Mouse (Mus musculus) liver, embryonic 16.5 days (tissue): ENCODE results near the gene Med12. TPM values are rescaled to one million over a fixed set of nuclear protein-coding genes. Genes with fewer than 3 reads are reported as not detected.
"Not testable (repeated sequence)": the region's sequence is repeated elsewhere in the genome, so short reads cannot be mapped to it uniquely, and the experiment has no call there.

Source experiments
- ATAC-seq: fragments of 200-750 bp; cut with Nextera tagmentation; 2 replicates; pipeline ENCODE4 v1.8.0; 2017; ENCODE audit warnings: low read depth, mild to moderate bottlenecking, moderate number of reproducible peaks, moderate library complexity
- H3K27ac ChIP-seq: fragments of 300-500 bp; sonication (generic); 2 replicates; pipeline ENCODE4 v1.5.1; 2014; ENCODE audit warnings: mild to moderate bottlenecking, low read length
- H3K27me3 ChIP-seq: fragments of 300-500 bp; sonication (generic); 2 replicates; pipeline ENCODE4 v1.6.1; 2014; ENCODE audit warnings: low read depth, low read length, mixed read lengths; ENCODE audit not compliant: control insufficient read depth, insufficient read depth
- H3K36me3 ChIP-seq: fragments of 300-500 bp; sonication (generic); 2 replicates; pipeline ENCODE4 v1.6.1; 2014; ENCODE audit warnings: mild to moderate bottlenecking; ENCODE audit not compliant: control insufficient read depth, insufficient read depth
- H3K4me1 ChIP-seq: fragments of 300-500 bp; sonication (generic); 2 replicates; pipeline ENCODE4 v1.6.1; 2014; ENCODE audit warnings: low read depth, low read length, mixed read lengths; ENCODE audit not compliant: control insufficient read depth
- H3K4me2 ChIP-seq: fragments of 300-500 bp; sonication (generic); 2 replicates; pipeline ENCODE4 v1.6.1; 2014; ENCODE audit warnings: low read depth, low read length, mixed read lengths
- H3K4me3 ChIP-seq: fragments of 300-500 bp; sonication (generic); 2 replicates; pipeline ENCODE4 v1.5.1; 2014; ENCODE audit warnings: low read depth, mild to moderate bottlenecking, low read length
- H3K9ac ChIP-seq: fragments of 300-500 bp; sonication (generic); 2 replicates; pipeline ENCODE4 v1.6.1; 2014; ENCODE audit warnings: low read depth, low read length
- H3K9me3 ChIP-seq: fragments of 300-500 bp; sonication (generic); replicated peaks from 2 replicates; pipeline ENCODE4 v1.6.1; 2016; ENCODE audit warnings: low read length; ENCODE audit not compliant: control insufficient read depth
- WGBS: fragments of 180-500 bp; shearing (Covaris S2); extraction: QIAGEN DNeasy Blood & Tissue Kit; methylation state at CpG from one replicate; pipeline ENCODE4 v1.1.7; 2014; ENCODE audit not compliant: insufficient replicate concordance; 5-methylcytosine and 5-hydroxymethylcytosine counted together
- polyA plus RNA-seq: library from polyadenylated mRNA; unstranded; fragments of >200 nt; fragmentation: Nextera tagmentation; extraction: Ambion mirVana; gene quantifications from 2 replicates; pipeline ENCODE4 v1.2.1, GENCODE M21; 2015

Med12 gene
- polyA plus RNA-seq, 1 experiment from 2014 or later = 25.5 TPM

GRCm38 (mm10) chrX:101342837-101343236 is 69.0 kb downstream of the Med12 start:
- H3K27me3 ChIP-seq, H3K27ac ChIP-seq, H3K9ac ChIP-seq, ATAC-seq, H3K4me2 ChIP-seq, H3K4me1 ChIP-seq, H3K4me3 ChIP-seq, H3K9me3 ChIP-seq, H3K36me3 ChIP-seq: not testable (repeated sequence)
- 33% methylated on average over 2 of the region's 2 CpGs for WGBS

DNA sequence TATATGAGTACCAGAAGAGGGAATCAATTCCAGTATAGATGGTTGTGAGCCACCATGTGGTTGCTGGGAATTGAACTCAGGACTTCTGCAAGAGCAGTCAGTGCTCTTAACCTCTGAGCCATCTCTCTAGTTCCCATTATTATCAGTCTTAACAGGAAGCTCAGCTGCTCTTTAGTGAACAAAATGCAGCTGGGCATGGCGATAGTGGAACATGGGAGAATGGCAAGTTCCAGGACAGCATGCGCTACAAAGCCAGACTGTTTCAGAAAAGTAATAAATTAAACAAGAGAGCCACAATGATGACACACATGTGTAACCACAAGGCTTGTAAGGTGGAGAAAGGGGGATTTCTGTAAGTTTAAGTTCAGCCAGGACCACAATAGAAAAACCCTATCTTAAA is 71.6 kb downstream of the Med12 start:
- WGBS = 47% methylated on average over 2 of the region's 2 CpGs
- ATAC-seq = no peak

GRCm38 (mm10) chrX:101346475-101346874 is 72.6 kb downstream of the Med12 start:
- H3K4me3 ChIP-seq = no peak overlapping the region
- no peaks in the 10 kb centered on the region; the same call in 1 of the 2 replicates for H3K4me1 ChIP-seq
- no peak overlapping the region for H3K27ac ChIP-seq
- H3K9ac ChIP-seq = no peak overlapping the region
- WGBS = 28% methylated on average over 4 of the region's 4 CpGs
- H3K27me3 ChIP-seq = no peaks in the 10 kb centered on the region; the same call in 1 of the 2 replicates
- ATAC-seq = no peak
- H3K4me2 ChIP-seq = no peak overlapping the region
- H3K36me3 ChIP-seq = no peaks in the 10 kb centered on the region
- H3K9me3 ChIP-seq = no peaks in the 10 kb centered on the region

More for the DNA sequence above, 71.6 kb downstream of the Med12 start:
- Histone ChIP-seq H3K36me3 (no peaks in the 10 kb centered on the region), H3K9me3 (no peaks in the 10 kb centered on the region), H3K9ac (no peak overlapping the region), H3K4me3 (no peak overlapping the region), H3K27me3 (no peaks in the 10 kb centered on the region; the same call in 1 of the 2 replicates), H3K27ac (no peak overlapping the region), H3K4me1 (no peaks in the 10 kb centered on the region), H3K4me2 (no peak overlapping the region)

Other genes starting within 250 kb of the Med12 start
- gene Tex11, start 214.4 kb upstream of the Med12 start, polyA plus RNA-seq = not detected in 2 replicates
- 0.19 and 0.57 TPM in 2 replicates for gene Slc7a3, start 188.0 kb upstream of the Med12 start, polyA plus RNA-seq
- gene Snx12, start 51.5 kb upstream of the Med12 start, polyA plus RNA-seq = 18.7 and 19.4 TPM in 2 replicates
- gene Foxo4, start 19.5 kb upstream of the Med12 start, polyA plus RNA-seq = 1.2 and 1.7 TPM in 2 replicates
- gene Gm614, start 10.0 kb upstream of the Med12 start, polyA plus RNA-seq = not detected in 2 replicates
- 7.3 and 8.2 TPM in 2 replicates for gene Il2rg, start 5.8 kb upstream of the Med12 start, polyA plus RNA-seq
- gene Gm20489, start 5.0 kb upstream of the Med12 start, polyA plus RNA-seq = not detected in 2 replicates
- 0.06 and 0.11 TPM in 2 replicates for gene Nlgn3, start 25.1 kb downstream of the Med12 start, polyA plus RNA-seq
- gene Gjb1, start 102.3 kb downstream of the Med12 start, polyA plus RNA-seq = 147 and 174 TPM in 2 replicates
- gene Zmym3, start 146.8 kb downstream of the Med12 start, polyA plus RNA-seq = 6.1 and 6.5 TPM in 2 replicates
- 93.5 and 101 TPM in 2 replicates for gene Nono, start 155.3 kb downstream of the Med12 start, polyA plus RNA-seq
- gene Itgb1bp2, start 175.1 kb downstream of the Med12 start, polyA plus RNA-seq = 2.8 and 6.5 TPM in 2 replicates